ENCODE assay signal across 29 mouse cellular contexts in the genomic region with DNA sequence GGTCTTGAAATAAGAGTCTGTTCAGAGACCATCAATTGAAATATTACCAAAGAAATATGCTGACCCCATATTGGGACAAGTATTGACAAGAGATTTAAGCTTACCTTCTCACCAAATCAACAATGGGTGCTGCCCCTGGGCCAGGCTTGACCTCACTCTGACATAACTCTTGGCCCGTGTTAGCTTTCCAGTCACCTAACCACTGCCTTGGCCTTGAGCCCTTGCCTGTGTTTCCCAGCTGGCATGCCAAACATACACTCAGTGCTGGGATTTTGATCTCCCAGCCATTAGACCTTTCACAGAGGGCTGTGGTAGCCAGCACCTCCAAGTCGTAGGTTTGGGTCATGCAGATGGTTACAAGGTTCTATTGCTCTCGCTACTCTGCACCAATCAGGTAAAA.
A peak's percentile ranks its signal among the peaks of the same experiment; 100 is the strongest.
DNase-seq lines count a peak whose midpoint lies in the region; ATAC-seq lines count a peak whose summit lies in the region.
"Had no signal": no experiment of that assay in that cellular context is flagged by ENCODE, and none has a peak within 500 bp of the region (broad histone marks: within the 10 kb centered on the region; RNA-seq: fewer than 3 reads in every experiment).

No protein-coding gene starts in this region.

- H3K27me3 ChIP-seq in kidney, embryonic 16.5 days (ENCODE audit: insufficient read depth, low read length): no peaks in the 10 kb centered on the region
- H3K27me3 ChIP-seq: forebrain, embryonic 15.5 days; lung, embryonic 15.5 days; midbrain, embryonic 12.5 days; neural tube, embryonic 12.5 days had no signal

- H3K4me2 ChIP-seq in kidney, embryonic 16.5 days (replicated peaks; ENCODE audit: low read depth, low read length): no peak overlapping the region
- H3K4me2 ChIP-seq: forebrain, embryonic 15.5 days; liver, embryonic 11.5 days; lung, embryonic 15.5 days; midbrain, embryonic 12.5 days; neural tube, embryonic 12.5 days had no signal

- no peak for ATAC-seq in kidney, embryonic 16.5 days (ENCODE audit: low FRiP score, low TSS enrichment)
- ATAC-seq: forebrain, embryonic 15.5 days; hindbrain, embryonic 16.5 days had no signal

- H3K9me3 ChIP-seq in kidney, embryonic 16.5 days (ENCODE audit: low read length): no peaks in the 10 kb centered on the region
- H3K9me3 ChIP-seq: forebrain, embryonic 10.5 days; forebrain, embryonic 15.5 days; heart, embryonic 10.5 days; lung, embryonic 15.5 days; megakaryocyte, embryonic 14.5 days; midbrain, embryonic 12.5 days; neural tube, embryonic 12.5 days had no signal

- intact Hi-C loops in heart, postnatal 25 days (cut with DNase I): no loop called here

- DNase-seq in adrenal gland, adult 2 months: peak; percentile 18
- no peak for DNase-seq in adrenal gland, adult 8-10 months
- peak; percentile 31 to 38 for DNase-seq in heart, adult 18-20 months
- DNase-seq in heart, postnatal 25 days (ENCODE audit: low spot score): no peak
- peak; percentile 10 for DNase-seq in lung, postnatal 36 days
- DNase-seq in lung, postnatal 25 days (ENCODE audit: low spot score): no peak
- no peak for DNase-seq in embryo, embryonic 10 days (ENCODE audit: low spot score)
- DNase-seq: cerebellum, adult 8-10 months; cerebellum, postnatal 25 days; gastrocnemius, postnatal 36 days; kidney, adult 8-10 months; kidney, postnatal 10 days; lung, postnatal 4 days; right cerebral cortex, adult 18-20 months; right cerebral cortex, postnatal 4 days; thymus, adult 18-20 months; thymus, postnatal 25 days had no signal

- H3K4me3 ChIP-seq in kidney, embryonic 16.5 days (ENCODE audit: low read length): no peak overlapping the region
- H3K4me3 ChIP-seq: forebrain, embryonic 10.5 days; forebrain, embryonic 15.5 days; heart, embryonic 10.5 days; lung, embryonic 15.5 days; megakaryocyte, embryonic 14.5 days; midbrain, embryonic 12.5 days; myocyte; neural tube, embryonic 12.5 days had no signal

- 84% methylated on average over 3 of the region's 3 CpGs for WGBS in kidney, embryonic 16.5 days

- no peak overlapping the region for H3K27ac ChIP-seq in kidney, embryonic 16.5 days (ENCODE audit: low read length)
- H3K27ac ChIP-seq: forebrain, embryonic 10.5 days; forebrain, embryonic 15.5 days; heart, embryonic 10.5 days; lung, embryonic 15.5 days; midbrain, embryonic 12.5 days; neural tube, embryonic 12.5 days; stomach, postnatal 0 days had no signal

- H3K4me1 ChIP-seq in kidney, embryonic 16.5 days (ENCODE audit: insufficient read depth, low read length): peaks cover 9% of the 10 kb centered on the region
- H3K4me1 ChIP-seq: megakaryocyte, embryonic 14.5 days had no signal

- no peaks in the 10 kb centered on the region for H3K36me3 ChIP-seq in kidney, embryonic 16.5 days (ENCODE audit: insufficient read depth, low read length)
- H3K36me3 ChIP-seq: forebrain, embryonic 10.5 days; forebrain, embryonic 15.5 days; heart, embryonic 10.5 days; lung, embryonic 15.5 days; midbrain, embryonic 12.5 days had no signal

- no peak overlapping the region for H3K9ac ChIP-seq in kidney, embryonic 16.5 days (replicated peaks; ENCODE audit: low read length)
- H3K9ac ChIP-seq: forebrain, embryonic 15.5 days; lung, embryonic 15.5 days; midbrain, embryonic 12.5 days; neural tube, embryonic 12.5 days had no signal

Comparison
In these comparisons a context has a peak if more than half of its experiments do, and no peak if none do; other contexts are left out.
1. DNase-seq: peak in adrenal gland, adult 2 months (single experiment), heart, adult 18-20 months (2 of 2) and lung, postnatal 36 days (single experiment); none in adrenal gland, adult 8-10 months (single experiment), heart, postnatal 25 days (single experiment), lung, postnatal 25 days (single experiment) and embryo, embryonic 10 days (single experiment).